Mouse (Mus musculus): ENCODE data around the gene Mrpl14. TPM values are rescaled to one million over a fixed set of nuclear protein-coding genes. Genes with fewer than 3 reads are reported as not detected.

Gene Mrpl14
- total RNA-seq (2014; rRNA removed; ENCODE audit: low replicate concordance) (34.7 and 98.0 TPM in 2 replicates), polyA plus RNA-seq (2015; fragmentation: Nextera tagmentation; extraction: Ambion mirVana) (152 and 162 TPM in 2 replicates)

DNA sequence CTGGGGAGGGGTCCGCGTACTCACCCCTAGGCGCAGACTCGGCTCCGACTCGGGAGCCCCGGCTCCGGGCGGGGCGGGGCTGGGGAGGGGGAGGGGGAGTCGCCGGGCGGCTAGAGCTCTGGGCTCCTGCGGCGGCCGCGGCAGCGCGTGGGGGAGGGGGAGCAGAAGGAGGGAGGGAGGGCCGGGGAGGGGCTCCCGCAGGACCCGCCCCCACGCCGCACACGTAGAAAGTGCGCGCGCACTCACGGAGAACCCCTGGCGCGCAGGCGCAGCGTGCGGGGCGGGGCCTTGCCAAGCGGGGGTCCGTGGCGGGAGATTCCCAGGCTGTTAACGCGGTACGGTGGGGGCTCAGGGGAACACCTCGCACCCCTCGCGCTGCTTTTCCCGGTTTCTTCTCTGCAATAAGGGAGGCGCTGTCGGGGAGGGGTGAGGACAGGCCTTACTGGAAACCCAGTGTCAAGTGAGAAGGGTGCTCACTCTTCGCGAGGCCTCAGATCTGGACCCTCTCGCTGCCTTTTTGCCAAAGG is at the start of gene Mrpl14:
Gene Mrpl14 (plus strand): TSS at position 230 of the 527 bp plus-strand sequence.
- Histone ChIP-seq H3K4me1 (ENCODE audit: control insufficient read depth, insufficient read depth) (peaks cover 19% of the 10 kb centered on the region), H3K27me3 (ENCODE audit: control insufficient read depth, insufficient read depth, low read length) (no peaks in the 10 kb centered on the region), H3K4me2 (ENCODE audit: low read depth, low read length) (peak within 1 kb of the TSS; percentile 89), H3K4me3 (ENCODE audit: low read depth, low read length) (peak within 1 kb of the TSS; percentile 75), H3K9ac (replicated peaks; ENCODE audit: low read depth, low read length) (peak within 1 kb of the TSS; percentile 85), H3K36me3 (replicated peaks; ENCODE audit: control insufficient read depth, insufficient read depth, low read length) (no peaks in the 10 kb centered on the region), H3K9me3 (replicated peaks; ENCODE audit: control insufficient read depth, low read length) (no peaks in the 10 kb centered on the region), H3K27ac (ENCODE audit: low read depth) (peak within 1 kb of the TSS; percentile 66)
- WGBS, result 1% methylated on average over 30 of the region's 50 CpGs
- TF ChIP-seq EP300 (IDR thresholded peaks at IDR 0.05; ENCODE audit: low read depth), result no peak
- TF ChIP-seq CTCF (IDR thresholded peaks at IDR 0.05; ENCODE audit: low read depth), result 0 out of 2 replicates have a peak, but pooled peaks have one; percentile 1
- peak; percentile 88 for ATAC-seq (ENCODE audit: insufficient read depth, low read depth)
- peak; percentile 93 for DNase-seq (ENCODE audit: low spot score)

DNA sequence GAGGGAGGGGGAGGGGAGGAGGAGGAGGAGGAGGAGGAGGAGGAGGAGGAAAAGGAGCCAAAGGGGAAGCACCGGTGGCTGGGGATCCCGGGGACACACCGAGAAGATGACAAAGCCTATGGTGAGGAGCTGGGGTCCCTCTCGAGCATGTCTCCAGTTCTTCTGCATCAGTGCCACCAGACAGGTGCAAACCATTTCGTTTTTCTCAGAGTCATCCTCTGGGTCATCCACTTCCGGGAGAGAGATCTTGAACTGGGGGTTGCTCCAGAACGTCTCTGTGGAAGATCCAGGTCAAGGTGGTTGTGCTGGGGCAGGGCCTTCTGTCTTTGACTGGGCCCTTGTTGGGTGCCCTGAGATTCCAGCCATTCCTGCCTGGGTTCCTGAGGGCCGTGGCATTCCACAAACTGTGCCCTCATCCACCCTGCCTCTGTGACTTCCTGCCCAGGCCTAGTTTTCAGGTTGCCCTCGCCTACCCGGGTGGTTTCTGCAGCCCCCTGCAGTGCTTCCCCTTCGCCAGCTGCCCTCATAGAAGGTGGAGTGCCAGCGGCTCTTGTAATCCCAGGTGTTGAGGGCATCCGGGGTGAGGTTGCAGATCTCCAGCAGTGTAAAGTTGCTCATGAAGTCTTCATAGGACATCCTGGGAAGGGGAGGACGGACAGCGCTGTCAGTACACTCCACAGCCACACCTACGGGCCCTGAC is 47.4 kb upstream of the Mrpl14 start:
- ATAC-seq (ENCODE audit: insufficient read depth, low read depth) (no peak), DNase-seq (ENCODE audit: low spot score) (no peak)
- H3K9ac ChIP-seq (replicated peaks; ENCODE audit: low read depth, low read length), result no peak overlapping the region
- no peak overlapping the region for H3K4me3 ChIP-seq (ENCODE audit: low read depth, low read length)
- H3K27ac ChIP-seq (ENCODE audit: low read depth), result no peak overlapping the region
- H3K27me3 ChIP-seq (ENCODE audit: control insufficient read depth, insufficient read depth, low read length), result no peaks in the 10 kb centered on the region
- TF ChIP-seq CTCF (IDR thresholded peaks at IDR 0.05; ENCODE audit: low read depth), result no peak
- no peak for TF ChIP-seq EP300 (IDR thresholded peaks at IDR 0.05; ENCODE audit: low read depth)
- H3K36me3 ChIP-seq (replicated peaks; ENCODE audit: control insufficient read depth, insufficient read depth, low read length), result no peaks in the 10 kb centered on the region
- 67% methylated on average over 16 of the region's 16 CpGs for WGBS
- H3K4me2 ChIP-seq (ENCODE audit: low read depth, low read length), result no peak overlapping the region
- no peaks in the 10 kb centered on the region for H3K9me3 ChIP-seq (replicated peaks; ENCODE audit: control insufficient read depth, low read length)
- no peaks in the 10 kb centered on the region for H3K4me1 ChIP-seq (ENCODE audit: control insufficient read depth, insufficient read depth)

DNA sequence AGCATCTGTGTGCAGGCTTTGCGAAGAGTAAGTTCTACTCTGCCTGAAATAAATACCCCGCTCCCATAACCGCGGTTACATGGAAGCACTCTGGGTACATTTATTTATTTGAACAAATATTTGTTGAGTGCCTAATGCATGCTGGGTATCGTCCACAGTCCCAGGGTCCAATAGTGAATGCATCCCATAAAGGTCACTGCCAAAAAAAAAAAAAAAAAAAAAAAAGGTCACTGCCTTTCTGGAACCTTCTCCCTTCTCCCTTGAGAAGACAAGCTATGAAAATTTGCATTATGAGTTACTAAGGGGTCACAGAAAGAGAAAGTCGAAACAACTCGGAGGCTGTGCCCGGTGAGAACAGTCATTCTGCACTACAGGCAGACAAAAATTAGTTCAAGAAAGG is 44.1 kb upstream of the Mrpl14 start:
- no peak overlapping the region for H3K27ac ChIP-seq (ENCODE audit: low read depth)
- H3K4me1 ChIP-seq (ENCODE audit: control insufficient read depth, insufficient read depth), result no peaks in the 10 kb centered on the region
- TF ChIP-seq EP300 (IDR thresholded peaks at IDR 0.05; ENCODE audit: low read depth), result no peak
- no peak for TF ChIP-seq CTCF (IDR thresholded peaks at IDR 0.05; ENCODE audit: low read depth)
- no peak overlapping the region for H3K4me3 ChIP-seq (ENCODE audit: low read depth, low read length)
- DNase-seq (ENCODE audit: low spot score) (no peak), ATAC-seq (ENCODE audit: insufficient read depth, low read depth) (no peak)
- no peak overlapping the region for H3K4me2 ChIP-seq (ENCODE audit: low read depth, low read length)
- no peaks in the 10 kb centered on the region for H3K36me3 ChIP-seq (replicated peaks; ENCODE audit: control insufficient read depth, insufficient read depth, low read length)
- no peak overlapping the region for H3K9ac ChIP-seq (replicated peaks; ENCODE audit: low read depth, low read length)
- 88% methylated on average over 8 of the region's 8 CpGs for WGBS
- H3K27me3 ChIP-seq (ENCODE audit: control insufficient read depth, insufficient read depth, low read length), result no peaks in the 10 kb centered on the region
- H3K9me3 ChIP-seq (replicated peaks; ENCODE audit: control insufficient read depth, low read length), result no peaks in the 10 kb centered on the region

DNA sequence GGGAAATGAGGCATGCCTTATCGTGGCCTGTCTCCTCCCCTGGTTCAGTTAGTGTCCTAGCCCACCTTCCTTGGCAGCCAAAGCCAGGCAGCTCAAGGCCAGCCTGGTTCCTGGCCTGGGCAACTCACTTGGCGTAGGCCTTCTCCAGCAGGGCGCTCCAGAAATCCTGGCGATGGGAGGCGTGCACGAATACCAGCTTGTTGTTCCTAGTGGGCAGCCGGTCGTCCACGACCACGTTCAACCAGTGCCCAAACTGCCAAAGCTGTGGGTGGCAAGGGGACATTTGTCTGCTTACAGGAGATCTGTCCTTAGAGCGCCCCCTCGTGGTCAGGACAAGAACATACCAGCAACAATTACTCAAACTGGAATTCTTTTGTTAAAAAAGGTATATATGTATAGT is 43.4 kb upstream of the Mrpl14 start:
- Histone ChIP-seq H3K36me3 (replicated peaks; ENCODE audit: control insufficient read depth, insufficient read depth, low read length) (no peaks in the 10 kb centered on the region), H3K27me3 (ENCODE audit: control insufficient read depth, insufficient read depth, low read length) (no peaks in the 10 kb centered on the region), H3K9ac (replicated peaks; ENCODE audit: low read depth, low read length) (no peak overlapping the region), H3K27ac (ENCODE audit: low read depth) (no peak overlapping the region), H3K4me2 (ENCODE audit: low read depth, low read length) (no peak overlapping the region), H3K4me1 (ENCODE audit: control insufficient read depth, insufficient read depth) (no peaks in the 10 kb centered on the region), H3K4me3 (ENCODE audit: low read depth, low read length) (no peak overlapping the region), H3K9me3 (replicated peaks; ENCODE audit: control insufficient read depth, low read length) (no peaks in the 10 kb centered on the region)
- WGBS, result 20% methylated on average over 12 of the region's 12 CpGs
- peak; percentile 24; the same call in 1 of the 2 replicates for ATAC-seq (ENCODE audit: insufficient read depth, low read depth)
- peak; percentile 65 for DNase-seq (ENCODE audit: low spot score)
- peak; percentile 80 for TF ChIP-seq CTCF (IDR thresholded peaks at IDR 0.05; ENCODE audit: low read depth)
- TF ChIP-seq EP300 (IDR thresholded peaks at IDR 0.05; ENCODE audit: low read depth), result no peak

DNA sequence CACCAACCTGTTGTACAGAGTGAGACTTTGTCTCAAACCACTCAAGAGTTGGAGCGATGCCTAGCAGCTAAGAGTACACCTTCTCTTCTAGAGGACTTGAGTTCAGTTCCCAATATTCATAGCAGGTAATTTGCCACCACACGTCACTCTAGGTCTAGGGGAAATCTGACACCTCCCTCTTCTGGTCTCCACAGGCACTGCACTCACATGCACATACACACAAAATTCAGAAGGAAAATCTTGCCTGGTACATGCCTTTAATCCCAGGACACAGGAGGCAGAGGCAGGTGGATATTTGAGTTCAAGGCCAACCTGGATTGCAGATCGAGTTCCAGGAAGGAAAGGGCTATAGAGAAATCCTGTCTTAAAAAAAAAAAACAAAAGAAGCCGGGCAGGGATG is 41.9 kb upstream of the Mrpl14 start:
- WGBS, result 90% methylated on average over 4 of the region's 4 CpGs
- Histone ChIP-seq H3K4me2 (ENCODE audit: low read depth, low read length) (no peak overlapping the region), H3K36me3 (replicated peaks; ENCODE audit: control insufficient read depth, insufficient read depth, low read length) (no peaks in the 10 kb centered on the region), H3K4me1 (ENCODE audit: control insufficient read depth, insufficient read depth) (no peaks in the 10 kb centered on the region), H3K27ac (ENCODE audit: low read depth) (no peak overlapping the region), H3K27me3 (ENCODE audit: control insufficient read depth, insufficient read depth, low read length) (no peaks in the 10 kb centered on the region), H3K9me3 (replicated peaks; ENCODE audit: control insufficient read depth, low read length) (no peaks in the 10 kb centered on the region), H3K4me3 (ENCODE audit: low read depth, low read length) (no peak overlapping the region), H3K9ac (replicated peaks; ENCODE audit: low read depth, low read length) (no peak overlapping the region)
- no peak for ATAC-seq (ENCODE audit: insufficient read depth, low read depth)
- TF ChIP-seq EP300 (IDR thresholded peaks at IDR 0.05; ENCODE audit: low read depth) (no peak), CTCF (IDR thresholded peaks at IDR 0.05; ENCODE audit: low read depth) (no peak; the same call in 1 of the 2 replicates)
- no peak for DNase-seq (ENCODE audit: low spot score)
